ENCODE assay signal across 13 mouse cellular contexts in the genomic region with DNA sequence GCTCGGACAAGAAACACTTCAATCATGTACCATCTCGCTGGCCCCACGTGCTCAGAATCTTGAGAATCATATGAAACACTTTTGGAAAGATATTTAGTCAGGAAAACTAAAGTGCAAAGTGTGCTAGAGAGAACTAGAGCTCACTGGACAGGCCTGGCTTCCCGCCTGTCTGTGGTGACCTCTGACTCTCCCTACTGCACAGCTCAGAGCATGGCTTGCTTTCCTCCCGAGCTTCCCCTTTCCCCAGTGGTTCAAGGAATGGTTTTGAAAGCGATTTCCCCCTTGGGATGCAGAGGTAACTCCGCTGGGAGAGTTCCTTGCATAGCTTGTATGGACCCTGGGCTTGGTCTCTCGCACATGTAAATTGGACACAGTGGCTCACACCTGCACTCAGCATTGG.
"Had no signal": no experiment of that assay in that cellular context is flagged by ENCODE, and none has a peak within 500 bp of the region (broad histone marks: within the 10 kb centered on the region; RNA-seq: fewer than 3 reads in every experiment).

No protein-coding gene starts in this region.

- DNase-seq: liver, postnatal 0 days; lung, adult 2 months; lung, postnatal 14 days; right cerebral cortex, postnatal 14 days; thymus, adult 2 months; thymus, postnatal 25 days; thymus, postnatal 4 days had no signal

- H3K4me3 ChIP-seq: lung, embryonic 15.5 days; midbrain, embryonic 13.5 days; midbrain, embryonic 15.5 days; neural tube, embryonic 12.5 days; stomach, embryonic 15.5 days had no signal

- H3K4me1 ChIP-seq: lung, embryonic 15.5 days; midbrain, embryonic 13.5 days; midbrain, embryonic 15.5 days; neural tube, embryonic 12.5 days; stomach, embryonic 15.5 days had no signal

- H3K27ac ChIP-seq: midbrain, embryonic 13.5 days; midbrain, embryonic 15.5 days; neural tube, embryonic 12.5 days; stomach, embryonic 15.5 days; stomach, postnatal 0 days had no signal
